Mouse (Mus musculus) limb, embryonic 14.5 days (tissue): ENCODE measurements around the gene Bnip3. TPM values are rescaled to one million over a fixed set of nuclear protein-coding genes. Genes with fewer than 3 reads are reported as not detected.

Experiments
- ATAC-seq: fragments of 200-750 bp; cut with Nextera tagmentation; 2 replicates; pipeline ENCODE4 v1.8.0; 2017; ENCODE audit warnings: low read depth, moderate number of reproducible peaks, moderate TSS enrichment; ENCODE audit not compliant: low FRiP score
- DNase-seq: peaks from one replicate; pipeline ENCODE4 v3.0.0-alpha.2; 2015; ENCODE audit warnings: low spot score
- H3K27ac ChIP-seq: fragments of 300-500 bp; sonication (generic); replicated peaks from 2 replicates; pipeline ENCODE4 v1.5.1; 2014; ENCODE audit warnings: low read depth, mild to moderate bottlenecking, low read length, moderate library complexity, mixed read lengths
- H3K27me3 ChIP-seq: fragments of 300-500 bp; sonication (generic); 2 replicates; pipeline ENCODE4 v1.6.1; 2014; ENCODE audit warnings: low read length, mixed read lengths; ENCODE audit not compliant: control insufficient read depth, insufficient read depth
- H3K36me3 ChIP-seq: fragments of 300-500 bp; sonication (generic); 2 replicates; pipeline ENCODE4 v1.6.1; 2014; ENCODE audit warnings: mild to moderate bottlenecking, low read length, moderate library complexity, mixed read lengths; ENCODE audit not compliant: control insufficient read depth, insufficient read depth
- H3K4me1 ChIP-seq: fragments of 300-500 bp; sonication (generic); 2 replicates; pipeline ENCODE4 v1.6.1; 2014; ENCODE audit warnings: antibody characterized with exemption, low read length, mixed read lengths; ENCODE audit not compliant: control insufficient read depth, insufficient read depth
- H3K4me2 ChIP-seq: fragments of 300-500 bp; sonication (generic); replicated peaks from 2 replicates; pipeline ENCODE4 v1.6.1; 2014; ENCODE audit warnings: low read depth, mild to moderate bottlenecking, low read length, moderate library complexity; ENCODE audit not compliant: severe bottlenecking
- H3K4me3 ChIP-seq: fragments of 300-500 bp; sonication (generic); replicated peaks from 2 replicates; pipeline ENCODE4 v1.5.1; 2014; ENCODE audit warnings: low read length
- H3K9ac ChIP-seq: fragments of 300-500 bp; sonication (generic); 2 replicates; pipeline ENCODE4 v1.6.1; 2014; ENCODE audit warnings: mild to moderate bottlenecking, low read depth, low read length, moderate library complexity; ENCODE audit not compliant: severe bottlenecking
- H3K9me3 ChIP-seq: fragments of 300-500 bp; sonication (generic); 2 replicates; pipeline ENCODE4 v1.6.1; 2016; ENCODE audit warnings: low read length; ENCODE audit not compliant: control insufficient read depth
- POLR2A ChIP-seq: fragments of 200-500 bp; IDR thresholded peaks from 2 replicates; pipeline ENCODE4 v1.8.0; 2012; ENCODE audit warnings: inconsistent platforms, mild to moderate bottlenecking, moderate library complexity, borderline replicate concordance; ENCODE audit not compliant: insufficient read depth, insufficient read length; ENCODE audit errors: extremely low read depth
- WGBS: fragments of 180-500 bp; shearing (Covaris S2); extraction: QIAGEN DNeasy Blood & Tissue Kit; methylation state at CpG from one replicate; pipeline ENCODE4 v1.1.7; 2014; 5-methylcytosine and 5-hydroxymethylcytosine counted together
- polyA plus RNA-seq, 2 experiments: library from polyadenylated mRNA; depleted of rRNA in 1 of 2; stranded (reverse) in 1 of 2; unstranded in 1 of 2; fragments of >200 nt; fragmentation: Nextera tagmentation in 1 of 2; extraction: Ambion mirVana in 1 of 2; gene quantifications; 2 replicates each; pipeline versions ENCODE4 v1.2.1 to v1.2.3; 2012 to 2014

The Bnip3 gene
- polyA plus RNA-seq, 2 experiments = 51.5 to 92.1 TPM

GRCm38 (mm10) chr7:138945668-138946067, 36.3 kb upstream of the Bnip3 start:
- no peak for DNase-seq
- no peak for TF ChIP-seq POLR2A
- no peaks in the 10 kb centered on the region; the same call in none of the 2 replicates for H3K4me1 ChIP-seq
- no peaks in the 10 kb centered on the region for H3K36me3 ChIP-seq
- H3K9me3 ChIP-seq = no peaks in the 10 kb centered on the region
- no peak overlapping the region for H3K4me3 ChIP-seq
- H3K9ac ChIP-seq = no peak overlapping the region
- ATAC-seq = no peak
- no peak overlapping the region for H3K4me2 ChIP-seq
- peaks cover 24% of the 10 kb centered on the region for H3K27me3 ChIP-seq
- H3K27ac ChIP-seq = no peak overlapping the region
- WGBS = 56% methylated on average over 3 of the region's 3 CpGs

GRCm38 (mm10) chr7:138942301-138942700, 33.0 kb upstream of the Bnip3 start:
- no peak for DNase-seq
- H3K27ac ChIP-seq = no peak overlapping the region
- H3K4me2 ChIP-seq = no peak overlapping the region
- no peaks in the 10 kb centered on the region for H3K36me3 ChIP-seq
- WGBS = 88% methylated on average over 1 of the region's 1 CpGs
- no peak overlapping the region for H3K4me3 ChIP-seq
- TF ChIP-seq POLR2A = no peak
- no peak overlapping the region for H3K9ac ChIP-seq
- H3K4me1 ChIP-seq = peaks cover 4% of the 10 kb centered on the region
- no peak for ATAC-seq
- peaks cover 44% of the 10 kb centered on the region for H3K27me3 ChIP-seq
- no peaks in the 10 kb centered on the region for H3K9me3 ChIP-seq

- DNase-seq (no peak), ATAC-seq (no peak)
- Histone ChIP-seq H3K4me1 (peaks cover 4% of the 10 kb centered on the region), H3K27me3 (peaks cover 44% of the 10 kb centered on the region), H3K4me3 (peak overlapping the region; percentile 43), H3K27ac (no peak overlapping the region), H3K4me2 (peak overlapping the region; percentile 84; the same call in 1 of the 2 replicates), H3K36me3 (no peaks in the 10 kb centered on the region), H3K9ac (no peak overlapping the region), H3K9me3 (no peaks in the 10 kb centered on the region)
- no peak for TF ChIP-seq POLR2A
- 35% methylated on average over 5 of the region's 5 CpGs for WGBS
Observed at GRCm38 (mm10) chr7:138941571-138941970, 32.3 kb upstream of the Bnip3 start.

GRCm38 (mm10) chr7:138940612-138941461, 31.5 kb upstream of the Bnip3 start, which contains the start of gene Jakmip3:
Gene Jakmip3 (plus strand): TSS chr7:138940730.
- peaks cover 44% of the 10 kb centered on the region for H3K27me3 ChIP-seq
- ATAC-seq = 0 out of 2 replicates have a peak, but pooled peaks have one; percentile 23
- H3K36me3 ChIP-seq = no peaks in the 10 kb centered on the region
- WGBS = under 1% methylated on average over 66 of the region's 78 CpGs
- DNase-seq = no peak
- peak within 1 kb of the TSS; percentile 26 for H3K9ac ChIP-seq
- peak within 1 kb of the TSS; percentile 43 for H3K4me3 ChIP-seq
- H3K9me3 ChIP-seq = no peaks in the 10 kb centered on the region
- H3K27ac ChIP-seq = no peak within 1 kb of the TSS
- peak within 1 kb of the TSS; percentile 84 for H3K4me2 ChIP-seq
- peaks cover 4% of the 10 kb centered on the region for H3K4me1 ChIP-seq
- no peak for TF ChIP-seq POLR2A

GRCm38 (mm10) chr7:138940256-138940611, 30.9 kb upstream of the Bnip3 start:
- DNase-seq (no peak), ATAC-seq (no peak)
- peak overlapping the region; percentile 43 for H3K4me3 ChIP-seq
- TF ChIP-seq POLR2A = no peak
- WGBS = 3% methylated on average over 17 of the region's 17 CpGs
- no peaks in the 10 kb centered on the region for H3K36me3 ChIP-seq
- H3K27me3 ChIP-seq = peaks cover 44% of the 10 kb centered on the region
- peak overlapping the region; percentile 26 for H3K9ac ChIP-seq
- H3K4me2 ChIP-seq = peak overlapping the region; percentile 84
- peaks cover 4% of the 10 kb centered on the region for H3K4me1 ChIP-seq
- no peak overlapping the region for H3K27ac ChIP-seq
- H3K9me3 ChIP-seq = no peaks in the 10 kb centered on the region
